Mouse (Mus musculus) ES-E14 (cell line): ENCODE results near the gene Dand5. TPM values are rescaled to one million over a fixed set of nuclear protein-coding genes. Genes with fewer than 3 reads are reported as not detected.

Experiments used
- DNase-seq: peaks from one replicate; pipeline ENCODE4 v3.0.0-alpha.2; 2013; ENCODE audit warnings: low read depth, low spot score
- H3K27ac ChIP-seq: 2 replicates; pipeline ENCODE4 v1.5.1; 2012; ENCODE audit warnings: low read depth, mild to moderate bottlenecking, low read length, moderate library complexity, mixed read lengths; ENCODE audit not compliant: poor library complexity, insufficient read depth, severe bottlenecking
- H3K36me3 ChIP-seq: 2 replicates; pipeline ENCODE4 v1.6.1; 2012; ENCODE audit warnings: mild to moderate bottlenecking, low read length, moderate library complexity, mixed read lengths; ENCODE audit not compliant: control insufficient read depth, poor library complexity, insufficient read depth, severe bottlenecking
- H3K4me1 ChIP-seq, 2 experiments: fragments of 150-350 bp in 1 of 2; sonication (generic) in 1 of 2; 2 replicates each; pipeline ENCODE4 v1.6.1; 2012; ENCODE audit warnings: low read length in 2 of 2, mild to moderate bottlenecking in 1 of 2, mixed read lengths in 1 of 2; ENCODE audit not compliant: control insufficient read depth in 2 of 2, insufficient read depth in 2 of 2, poor library complexity in 1 of 2
- H3K4me3 ChIP-seq, 2 experiments: fragments of 150-350 bp in 1 of 2; sonication (generic) in 1 of 2; 2 replicates each; pipeline ENCODE4 v1.5.1; 2012; ENCODE audit warnings: low read length in 2 of 2, low read depth in 1 of 2, mild to moderate bottlenecking in 1 of 2, mixed read lengths in 1 of 2; ENCODE audit not compliant: insufficient read depth in 1 of 2, poor library complexity in 1 of 2, severe bottlenecking in 1 of 2
- H3K9ac ChIP-seq: 2 replicates; pipeline ENCODE4 v1.6.1; 2012; ENCODE audit warnings: low read depth, mild to moderate bottlenecking, low read length, mixed read lengths; ENCODE audit not compliant: poor library complexity, insufficient read depth, severe bottlenecking
- H3K9me3 ChIP-seq: fragments of 150-350 bp; sonication (generic); 2 replicates; pipeline ENCODE4 v1.6.1; 2012; ENCODE audit warnings: low read depth, mild to moderate bottlenecking, low read length; ENCODE audit not compliant: control insufficient read depth, insufficient read depth
- CHD2 ChIP-seq: IDR thresholded peaks from 2 replicates; pipeline ENCODE4 v1.6.1; 2014; ENCODE audit warnings: mild to moderate bottlenecking, low read depth, low read length, inconsistent platforms
- HCFC1 ChIP-seq: IDR thresholded peaks from 2 replicates; pipeline ENCODE4 v1.6.1; 2012; ENCODE audit warnings: low read length, inconsistent platforms, borderline replicate concordance; ENCODE audit not compliant: insufficient read depth
- MAFK ChIP-seq: IDR thresholded peaks from 2 replicates; pipeline ENCODE4 v1.6.1; 2014; ENCODE audit warnings: mild to moderate bottlenecking, low read depth, low read length, inconsistent platforms; ENCODE audit not compliant: insufficient read depth
- ZC3H11A ChIP-seq: IDR thresholded peaks from 2 replicates; pipeline ENCODE4 v1.6.1; 2012; ENCODE audit warnings: low read depth, mild to moderate bottlenecking, inconsistent platforms, low read length, borderline replicate concordance
- ZNF384 ChIP-seq: IDR thresholded peaks from 2 replicates; pipeline ENCODE4 v1.6.1; 2012; ENCODE audit warnings: low read depth, low read length, inconsistent platforms
- in situ Hi-C, 2 experiments: fragments of 600-800 bp; cut with MboI; formaldehyde crosslinking; loops; one replicate each; pipeline ENCODE4 v1.15.1; 2025; ENCODE audit warnings: low sequenced_read_pairs in 2 of 2, inconsistent platforms in 1 of 2; ENCODE audit not compliant: unreplicated experiment in 2 of 2
- total RNA-seq: library from RNA; depleted of rRNA; stranded (reverse); fragments of 300-350 nt; gene quantifications from 2 replicates; pipeline ENCODE4 v1.2.3, GENCODE M21; 2012

The Dand5 gene
- total RNA-seq, 1 experiment, result 1.4 TPM

- Histone ChIP-seq H3K9me3 (no peaks in the 10 kb centered on the region), H3K9ac (no peak overlapping the region), H3K27ac (no peak overlapping the region), H3K36me3 (no peaks in the 10 kb centered on the region), H3K4me1 (no peaks in the 10 kb centered on the region), H3K4me3 (no peak overlapping the region)
- in situ Hi-C loops, result no loop called here
- DNase-seq, result no peak
- no peak for TF ChIP-seq ZNF384
- no peak for TF ChIP-seq CHD2
- no peak for TF ChIP-seq ZC3H11A
- TF ChIP-seq MAFK, result no peak
- no peak for TF ChIP-seq HCFC1
Measured at GRCm38 (mm10) chr8:84794486-84794885, 28.1 kb downstream of the Dand5 start.

- Histone ChIP-seq H3K36me3 (no peaks in the 10 kb centered on the region), H3K9me3 (no peaks in the 10 kb centered on the region), H3K9ac (no peak overlapping the region), H3K4me1 (no peaks in the 10 kb centered on the region), H3K27ac (no peak overlapping the region), H3K4me3 (no peak overlapping the region)
- no peak for DNase-seq
- TF ChIP-seq MAFK, result no peak
- no peak for TF ChIP-seq CHD2
- no peak for TF ChIP-seq ZNF384
- TF ChIP-seq HCFC1, result no peak
- no peak for TF ChIP-seq ZC3H11A
- in situ Hi-C loops, result no loop called here
Measured at GRCm38 (mm10) chr8:84793791-84794485, 28.7 kb downstream of the Dand5 start.

DNA sequence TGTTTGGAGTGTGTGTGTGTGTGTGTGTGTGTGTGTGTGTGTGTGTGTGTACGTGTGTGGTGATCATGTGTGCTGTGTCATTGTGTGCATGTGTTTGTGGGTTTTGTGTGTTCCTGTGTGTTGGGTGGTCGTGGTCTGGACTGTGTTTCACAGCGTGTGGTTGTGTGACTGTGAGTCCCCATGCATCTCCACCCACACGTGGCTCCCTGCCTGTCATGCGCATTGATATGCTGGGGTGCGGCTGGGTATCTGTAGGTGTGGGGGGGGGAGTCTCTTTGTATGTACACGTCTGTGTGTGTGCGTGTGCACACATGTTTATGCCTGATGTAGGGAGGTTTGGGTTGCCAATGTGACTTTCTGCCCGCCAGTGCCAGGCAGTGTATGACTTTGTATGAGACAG is 29.5 kb downstream of the Dand5 start:
- no peak overlapping the region for H3K4me3 ChIP-seq
- H3K36me3 ChIP-seq, result no peaks in the 10 kb centered on the region
- no peaks in the 10 kb centered on the region for H3K4me1 ChIP-seq
- H3K9ac ChIP-seq, result no peak overlapping the region
- TF ChIP-seq HCFC1 (no peak), ZNF384 (no peak), ZC3H11A (no peak), CHD2 (no peak), MAFK (no peak)
- no peak overlapping the region for H3K27ac ChIP-seq
- H3K9me3 ChIP-seq, result no peaks in the 10 kb centered on the region
- no peak for DNase-seq
- in situ Hi-C loops, result no loop called here

GRCm38 (mm10) chr8:84792429-84792947 is 30.1 kb downstream of the Dand5 start:
- no peaks in the 10 kb centered on the region for H3K4me1 ChIP-seq
- in situ Hi-C loops, result no loop called here
- no peak for TF ChIP-seq HCFC1
- no peak for TF ChIP-seq CHD2
- TF ChIP-seq MAFK, result no peak

DNA sequence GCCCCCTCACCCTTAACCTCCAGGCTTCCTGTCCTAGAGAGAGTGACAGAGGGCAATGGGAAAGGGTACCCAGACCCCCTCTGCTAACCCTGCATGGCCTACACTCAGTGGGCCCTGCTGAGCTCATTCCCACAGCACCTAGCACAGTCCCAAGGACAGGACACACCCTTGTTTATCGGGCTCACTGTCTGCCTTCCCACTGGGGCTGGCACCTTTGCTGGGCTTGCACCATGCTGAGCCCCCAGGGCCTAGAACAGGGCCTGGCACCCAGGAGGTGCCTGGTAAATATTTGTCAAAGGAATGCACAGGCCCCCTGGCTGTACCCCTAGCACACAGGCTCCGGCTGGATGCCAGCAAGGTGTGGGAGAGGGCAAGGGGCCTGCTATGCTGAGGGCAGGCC is 32.1 kb downstream of the Dand5 start:
- H3K9ac ChIP-seq, result no peak overlapping the region

More at GRCm38 (mm10) chr8:84792429-84792947, 30.1 kb downstream of the Dand5 start:
- Histone ChIP-seq H3K27ac (no peak overlapping the region), H3K36me3 (no peaks in the 10 kb centered on the region), H3K4me3 (no peak overlapping the region), H3K9me3 (no peaks in the 10 kb centered on the region), H3K9ac (no peak overlapping the region)
- DNase-seq, result no peak

More for the DNA sequence above, 32.1 kb downstream of the Dand5 start:
- H3K36me3 ChIP-seq, result no peaks in the 10 kb centered on the region
- in situ Hi-C loops, result no loop called here
- TF ChIP-seq MAFK, result no peak
- TF ChIP-seq ZC3H11A, result no peak
- no peak for TF ChIP-seq ZNF384
- no peak overlapping the region for H3K27ac ChIP-seq
- no peak overlapping the region for H3K4me3 ChIP-seq
- H3K9me3 ChIP-seq, result no peaks in the 10 kb centered on the region
- DNase-seq, result no peak
- H3K4me1 ChIP-seq, result peaks cover 0 to 3% of the 10 kb centered on the region in 2 experiments; a peak in 1 of 4 replicates
